Mouse (Mus musculus): ENCODE measurements at regions not wholly inside any gene's neighbourhood (a gene's known extent, or its start where the extent isn't known, plus 50 kb on each side); places are given as distances from the start of the nearest gene placed in this dataset.

- DNase-seq (ENCODE audit: extremely low read depth): no peak
- H3K79me2 ChIP-seq (replicated peaks; ENCODE audit: control insufficient read depth, extremely low read depth, insufficient read depth, poor library complexity, severe bottlenecking): no peaks in the 10 kb centered on the region
- dilution Hi-C loops (cut with MboI; ENCODE audit: extremely low pct_ligation_motif_present, extremely low pct_unique_long_range_greater_than_20kb, low sequenced_read_pairs) (no loop called here), in situ Hi-C loops (cut with MboI; ENCODE audit: low pct_ligation_motif_present, low pct_unique_long_range_greater_than_20kb, low sequenced_read_pairs) (loop anchor here (25.0 kb wide), 1 partner anchor 704 kb away; no protein-coding TSS in a partner anchor)
- H3K27ac ChIP-seq (ENCODE audit: insufficient read depth, low read depth): no peak overlapping the region
- H3K4me3 ChIP-seq (replicated peaks in 1 of 3; ENCODE audit: low read depth in 2 of 3, low read length in 2 of 3, poor library complexity in 1 of 3): no peak overlapping the region
- peaks cover 57% of the 10 kb centered on the region for H3K27me3 ChIP-seq (replicated peaks)
- TF ChIP-seq TBP (conservative IDR thresholded peaks at IDR 0.05; ENCODE audit: low read depth, low read length) (no peak), MAZ (IDR thresholded peaks at IDR 0.05; ENCODE audit: low read depth, low read length) (no peak), POLR2AphosphoS2 (IDR thresholded peaks at IDR 0.05; ENCODE audit: low read depth, low read length) (no peak), NRF1 (IDR thresholded peaks at IDR 0.05; ENCODE audit: low read depth, low read length) (no peak), CHD2 (IDR thresholded peaks at IDR 0.05; ENCODE audit: low read length) (no peak), ZNF384 (IDR thresholded peaks at IDR 0.05; ENCODE audit: low read depth, low read length) (no peak), JUN (IDR thresholded peaks at IDR 0.05; ENCODE audit: insufficient read depth, low read depth, low read length) (no peak)
- H3K4me2 ChIP-seq (ENCODE audit: insufficient read depth, low read depth, poor library complexity, severe bottlenecking): no peak overlapping the region
- H3K9me3 ChIP-seq (replicated peaks; ENCODE audit: low read length): no peaks in the 10 kb centered on the region
- no peak overlapping the region for H3K9ac ChIP-seq (ENCODE audit: insufficient read depth, low read depth)
- no peaks in the 10 kb centered on the region for H3K36me3 ChIP-seq (replicated peaks in 1 of 2; ENCODE audit: control insufficient read depth in 1 of 2, insufficient read depth in 1 of 2, low read length in 1 of 2)
- H3K4me1 ChIP-seq (ENCODE audit: control insufficient read depth in 1 of 2, insufficient read depth in 2 of 2): no peaks in the 10 kb centered on the region
These were observed 891.6 kb upstream of the Fam160b2 start for GRCm38 (mm10) chr14:71491201-71491600.

DNA sequence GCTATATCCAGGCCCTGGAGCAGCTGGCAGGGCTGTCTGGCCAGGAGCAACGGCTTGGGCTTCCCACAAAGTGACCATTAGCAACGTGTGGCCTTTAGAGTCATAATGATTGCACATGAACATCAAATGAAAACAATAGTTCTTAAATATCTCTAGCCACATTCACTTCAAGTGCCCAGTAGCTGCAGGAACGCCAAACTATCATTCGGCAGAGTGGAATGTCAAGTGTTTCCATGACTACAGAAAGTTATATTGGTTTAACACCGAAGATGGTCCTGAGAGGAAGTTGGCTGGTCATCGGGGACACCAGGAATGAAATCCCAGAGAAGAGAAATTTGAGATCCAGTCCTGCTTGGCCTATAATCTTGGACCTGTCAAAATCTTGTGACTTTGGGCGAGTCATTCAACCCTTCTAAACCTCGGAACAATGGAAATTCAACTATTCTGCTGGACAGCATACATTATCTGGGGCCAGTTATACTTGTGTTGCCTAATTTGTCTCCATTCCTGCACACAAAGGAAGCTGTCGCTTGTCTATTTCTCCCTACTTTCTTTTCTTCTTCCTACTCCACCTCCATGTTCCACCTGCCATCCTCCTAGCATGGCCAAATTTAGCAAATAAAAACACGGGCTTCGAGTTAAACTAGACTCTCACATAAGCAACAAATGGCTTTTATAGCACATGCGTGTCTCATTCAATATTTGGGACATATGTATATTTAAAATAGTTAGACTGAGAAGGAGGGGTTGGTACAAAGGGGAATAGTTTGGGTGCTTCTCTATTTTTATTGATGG lies 886.7 kb upstream of the Fam160b2 start:
- Histone ChIP-seq H3K27ac (ENCODE audit: insufficient read depth, low read depth) (no peak overlapping the region), H3K79me2 (replicated peaks; ENCODE audit: control insufficient read depth, extremely low read depth, insufficient read depth, poor library complexity, severe bottlenecking) (no peaks in the 10 kb centered on the region), H3K9me3 (replicated peaks; ENCODE audit: low read length) (no peaks in the 10 kb centered on the region), H3K9ac (ENCODE audit: insufficient read depth, low read depth) (no peak overlapping the region), H3K4me3 (replicated peaks in 1 of 3; ENCODE audit: low read depth in 2 of 3, low read length in 2 of 3, poor library complexity in 1 of 3) (no peak overlapping the region), H3K36me3 (replicated peaks in 1 of 2; ENCODE audit: control insufficient read depth in 1 of 2, insufficient read depth in 1 of 2, low read length in 1 of 2) (no peaks in the 10 kb centered on the region), H3K27me3 (replicated peaks) (peaks cover 54% of the 10 kb centered on the region), H3K4me2 (ENCODE audit: insufficient read depth, low read depth, poor library complexity, severe bottlenecking) (no peak overlapping the region), H3K4me1 (ENCODE audit: control insufficient read depth in 1 of 2, insufficient read depth in 2 of 2) (no peaks in the 10 kb centered on the region)
- TF ChIP-seq CHD1 (IDR thresholded peaks at IDR 0.05; ENCODE audit: low read depth, low read length): no peak
- no peak for TF ChIP-seq RAD21 (IDR thresholded peaks at IDR 0.05; ENCODE audit: low read depth, low read length)
- no peak for TF ChIP-seq MAZ (IDR thresholded peaks at IDR 0.05; ENCODE audit: low read depth, low read length)
- TF ChIP-seq ZMIZ1 (IDR thresholded peaks at IDR 0.05; ENCODE audit: low read depth, low read length): no peak
- no peak for TF ChIP-seq MXI1 (IDR thresholded peaks at IDR 0.05; ENCODE audit: low read depth, low read length)
- no peak for TF ChIP-seq KAT2A (IDR thresholded peaks at IDR 0.05; ENCODE audit: insufficient replicate concordance, low read length)
- TF ChIP-seq ZKSCAN1 (IDR thresholded peaks at IDR 0.05; ENCODE audit: borderline replicate concordance, low read depth, low read length): no peak
- TF ChIP-seq NELFE (IDR thresholded peaks at IDR 0.05; ENCODE audit: low read depth, low read length): no peak
- in situ Hi-C loops (cut with MboI; ENCODE audit: low pct_ligation_motif_present, low pct_unique_long_range_greater_than_20kb, low sequenced_read_pairs): loop anchor here (25.0 kb wide), 1 partner anchor 699 kb away; no protein-coding TSS in a partner anchor
- dilution Hi-C loops (cut with MboI; ENCODE audit: extremely low pct_ligation_motif_present, extremely low pct_unique_long_range_greater_than_20kb, low sequenced_read_pairs): no loop called here
- DNase-seq (ENCODE audit: extremely low read depth): no peak
